Mouse (Mus musculus) forelimb bud, embryonic 11.5 days (tissue): ENCODE data around the gene Amot.

ENCODE experiments used
- DNase-seq: peaks from one replicate; pipeline ENCODE4 v3.0.0-alpha.2; 2012; ENCODE audit warnings: low read depth, low spot score

The Amot gene

DNA sequence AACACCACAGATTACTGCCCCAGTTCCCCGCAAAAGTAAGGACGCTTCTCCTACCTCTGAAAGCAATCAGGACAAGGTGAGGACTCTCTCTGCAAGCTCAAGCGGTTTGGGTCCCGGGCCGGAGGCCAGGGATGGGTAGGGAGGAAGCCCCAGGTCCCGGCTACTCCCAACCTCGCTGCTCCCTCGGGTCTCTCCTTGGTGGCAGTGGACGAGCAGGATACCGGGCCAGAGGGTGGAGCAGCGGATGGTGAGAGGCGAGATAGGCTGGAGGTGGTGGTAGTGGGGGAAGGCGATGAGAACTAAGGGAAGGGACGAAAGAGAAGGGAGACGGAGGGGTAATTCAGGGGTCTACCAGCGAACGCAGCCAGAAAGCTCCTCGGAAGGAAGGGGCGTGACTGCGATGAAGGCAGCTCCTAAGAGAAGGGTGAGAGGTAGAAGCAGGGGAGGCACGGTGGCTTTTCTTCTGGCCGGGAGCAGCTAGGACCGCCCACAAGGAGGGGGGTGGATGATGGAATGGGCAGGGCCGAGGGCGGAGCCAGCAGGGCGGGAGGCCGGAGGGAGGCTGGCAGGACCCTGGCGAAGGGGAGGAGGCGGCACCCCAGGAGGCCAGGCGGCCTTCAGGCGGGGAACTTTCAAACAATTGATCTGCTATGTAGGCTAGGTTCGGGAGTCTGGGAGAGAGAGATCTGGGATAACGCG lies at the start of gene Amot:
TSS of gene Amot (minus strand) at position 465 of the 699 bp plus-strand sequence.
- DNase-seq, result peak; percentile 86

DNA sequence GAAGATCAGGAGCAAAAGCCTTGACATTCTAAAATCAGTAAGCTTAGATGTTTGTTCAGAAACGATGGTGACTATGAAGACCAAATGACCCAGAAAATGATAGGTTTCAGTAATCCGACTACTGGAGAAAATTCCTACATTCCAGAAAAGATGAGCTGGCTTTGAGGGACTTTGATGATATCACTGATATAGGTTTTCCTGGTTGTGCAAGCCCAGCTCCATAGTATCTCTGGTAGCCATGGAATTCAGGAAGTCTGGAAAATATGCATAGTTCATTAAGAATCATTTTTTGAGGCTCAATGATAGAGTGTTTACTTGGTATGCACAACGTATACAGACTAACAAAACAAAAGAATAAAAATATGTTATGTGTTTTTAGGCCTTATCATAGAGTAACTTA lies 40.1 kb upstream of the Amot start:
- no peak for DNase-seq

DNA sequence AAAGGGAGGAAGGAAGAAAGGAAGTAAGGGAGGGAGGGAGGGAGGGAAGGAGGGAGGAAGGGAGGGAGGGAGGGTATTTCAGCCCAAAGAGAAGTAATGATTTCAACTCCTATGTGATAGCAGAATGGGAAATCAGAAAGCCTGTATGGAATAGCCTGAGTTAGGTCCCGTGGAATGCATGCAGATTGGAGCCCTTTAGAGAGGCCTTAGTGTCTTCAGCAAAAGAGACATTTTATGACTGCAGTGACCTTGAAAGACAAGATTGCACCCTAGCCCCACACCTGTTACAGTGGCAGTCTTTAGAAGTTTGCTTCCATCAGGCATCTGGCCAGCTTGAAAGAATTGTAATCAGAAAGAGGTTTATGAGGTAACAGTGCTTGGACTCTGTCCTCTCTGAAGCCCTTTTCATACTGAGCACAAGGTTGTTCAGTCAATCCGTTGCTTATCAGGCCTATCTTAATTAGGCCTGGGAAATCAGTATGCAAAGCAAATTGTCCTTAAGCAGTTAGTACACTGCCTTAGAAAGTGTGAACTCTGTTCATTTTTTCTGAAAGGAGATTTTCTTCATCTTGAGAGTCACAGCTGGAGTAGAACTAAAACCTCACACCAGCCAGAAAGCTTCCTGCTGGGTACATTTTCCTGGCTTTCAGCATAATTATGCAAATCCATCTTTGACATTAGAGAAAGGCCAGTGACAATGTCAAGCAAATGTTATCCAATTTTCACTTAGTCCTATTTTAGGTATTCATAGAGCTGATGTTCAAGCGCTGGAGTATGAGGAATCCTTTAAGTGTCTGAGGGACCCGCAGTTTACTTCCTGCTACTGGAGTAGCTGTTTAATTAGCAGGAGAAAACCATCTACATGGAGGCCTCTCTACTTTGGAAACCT lies 38.9 kb upstream of the Amot start:
- no peak for DNase-seq

DNA sequence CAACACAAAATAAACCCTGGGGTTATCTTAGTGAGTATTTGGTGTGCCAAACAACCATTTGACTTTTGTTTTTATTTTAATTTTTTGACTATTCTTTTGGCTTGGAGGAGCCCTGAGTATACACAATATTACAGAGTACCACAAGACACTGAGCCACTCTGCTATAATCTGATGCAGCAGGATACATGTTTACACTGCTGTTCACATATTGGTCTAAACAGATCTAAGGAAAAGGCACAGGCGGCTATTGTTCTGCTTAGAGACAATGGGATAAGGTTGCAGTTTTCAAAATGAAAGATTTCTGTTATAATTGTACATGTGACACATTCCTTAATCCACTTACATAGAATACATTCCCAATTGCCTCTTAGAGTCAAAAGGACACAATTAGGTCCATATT lies 36.1 kb upstream of the Amot start:
- no peak for DNase-seq

DNA sequence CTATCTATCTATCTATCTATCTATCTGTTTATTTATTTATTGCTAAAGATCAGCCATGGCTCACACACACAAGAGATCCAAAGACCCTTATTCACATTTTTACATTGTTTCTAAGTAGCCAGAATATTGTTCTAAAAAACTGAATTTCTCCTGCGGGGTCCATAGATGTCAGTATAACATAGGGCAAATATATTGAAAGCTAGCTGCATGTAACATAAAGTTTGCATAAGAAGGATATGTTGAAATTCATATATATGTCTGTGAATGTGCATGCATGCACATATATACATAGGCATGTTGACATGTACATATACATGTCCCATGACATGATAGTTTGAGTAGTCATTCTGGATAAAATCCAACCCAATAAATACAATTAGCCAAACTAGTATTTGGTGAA lies 35.3 kb upstream of the Amot start:
- DNase-seq, result no peak

DNA sequence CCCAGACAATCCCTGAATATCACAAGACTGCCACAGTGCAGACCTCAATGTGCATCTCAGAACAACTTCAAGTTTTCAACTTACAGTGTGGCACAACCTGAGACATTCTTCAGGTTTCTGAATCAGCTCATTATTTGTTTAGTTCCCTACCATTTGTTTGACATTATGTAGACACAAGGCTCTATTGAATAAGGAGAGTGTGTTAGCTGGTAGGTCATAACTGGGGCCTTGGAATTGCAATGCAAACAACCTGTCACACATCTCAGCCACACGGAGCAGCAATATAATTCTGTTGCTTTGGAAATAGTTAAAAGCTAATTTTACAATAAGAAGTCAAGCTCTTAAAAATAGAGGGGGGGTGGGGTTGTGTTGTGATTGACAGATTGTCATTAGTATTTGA lies 24.6 kb upstream of the Amot start:
- DNase-seq, result peak; percentile 39

DNA sequence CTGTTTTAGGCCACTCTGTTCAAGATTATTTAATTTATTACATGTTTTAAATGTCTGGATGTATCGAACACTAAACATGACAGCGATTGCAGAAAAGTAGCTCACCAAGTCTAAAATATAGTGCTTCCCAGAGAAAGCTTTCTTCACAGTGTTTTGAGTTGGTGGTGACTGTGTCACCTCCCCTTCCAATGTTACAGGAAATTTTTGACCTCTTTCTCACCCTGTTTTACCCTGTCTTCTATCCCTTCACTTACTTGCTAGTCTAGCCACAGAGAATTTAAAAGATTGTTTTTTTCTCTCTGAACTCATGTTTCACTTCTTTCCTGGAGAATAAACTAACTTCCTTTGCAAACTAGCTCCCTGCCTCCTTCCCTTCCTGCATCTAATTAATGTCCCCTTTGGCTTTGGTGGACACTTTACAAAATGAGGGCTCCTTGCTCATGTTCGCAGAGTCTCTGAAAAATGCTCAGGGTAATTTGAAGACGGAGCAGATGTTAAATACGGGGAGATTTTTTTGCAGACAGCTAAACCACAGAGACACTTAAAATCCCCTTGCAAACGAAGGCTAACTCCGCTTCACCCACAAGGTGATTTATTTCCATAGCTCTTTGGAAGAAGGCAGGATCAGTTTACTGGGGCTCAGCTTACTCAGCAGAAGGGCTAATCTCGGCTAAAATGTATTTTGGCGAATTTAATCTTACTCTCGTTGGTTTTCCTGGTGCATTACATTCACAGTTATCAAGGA lies 11.5 kb upstream of the Amot start:
- DNase-seq, result peak; percentile 24

DNA sequence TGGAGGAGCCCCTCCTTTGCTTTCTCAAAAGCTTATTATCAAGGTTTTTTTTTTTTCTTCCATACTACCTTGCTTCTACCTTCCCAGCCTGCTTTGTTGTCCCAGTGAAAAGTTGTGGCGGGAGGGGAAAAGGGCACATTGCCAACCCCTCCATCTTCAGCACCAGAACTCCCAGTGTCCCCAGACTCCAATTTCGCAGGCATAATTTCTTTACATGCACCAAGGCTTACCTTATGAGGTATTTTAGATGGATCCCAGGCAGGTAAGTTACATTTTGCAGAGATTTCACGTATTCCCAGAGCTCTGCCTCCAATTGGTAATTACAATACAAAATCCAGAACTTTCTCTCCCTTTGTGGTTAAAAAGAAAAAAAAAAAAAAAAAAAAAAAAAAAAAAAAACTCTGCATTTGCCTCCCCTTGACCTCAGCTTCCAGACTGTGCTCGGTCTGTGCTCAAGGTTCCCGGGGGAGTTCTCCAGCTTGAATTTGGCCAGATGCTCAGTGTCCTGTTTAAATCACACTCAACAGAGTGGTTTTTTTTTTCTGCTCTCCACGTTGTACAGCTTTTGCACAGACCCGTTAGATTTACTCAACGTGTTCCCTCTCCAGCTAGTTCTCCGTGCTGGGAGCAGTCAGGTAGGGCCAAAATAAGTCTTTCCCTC lies 10.6 kb upstream of the Amot start:
- DNase-seq, result peak; percentile 49

DNA sequence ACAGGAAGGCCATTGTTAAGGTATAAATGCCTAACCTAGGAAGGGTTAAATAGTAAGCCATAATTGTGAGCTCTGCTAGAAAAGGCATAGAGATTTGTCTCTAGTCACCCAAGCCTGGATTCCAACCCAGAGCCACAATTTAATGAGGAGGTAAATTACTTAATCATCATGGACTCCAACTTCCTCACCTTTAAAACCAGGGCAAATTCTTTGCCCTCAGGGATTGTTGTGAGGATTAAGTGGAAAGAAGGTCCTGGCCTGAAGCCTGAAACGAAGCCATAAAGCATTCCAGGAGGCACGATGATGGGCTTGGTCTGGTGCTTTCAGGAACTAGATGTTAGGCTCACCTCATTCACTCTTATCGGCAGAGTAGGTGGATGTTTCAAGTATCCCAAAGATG lies 5.7 kb upstream of the Amot start:
- DNase-seq, result peak; percentile 37

DNA sequence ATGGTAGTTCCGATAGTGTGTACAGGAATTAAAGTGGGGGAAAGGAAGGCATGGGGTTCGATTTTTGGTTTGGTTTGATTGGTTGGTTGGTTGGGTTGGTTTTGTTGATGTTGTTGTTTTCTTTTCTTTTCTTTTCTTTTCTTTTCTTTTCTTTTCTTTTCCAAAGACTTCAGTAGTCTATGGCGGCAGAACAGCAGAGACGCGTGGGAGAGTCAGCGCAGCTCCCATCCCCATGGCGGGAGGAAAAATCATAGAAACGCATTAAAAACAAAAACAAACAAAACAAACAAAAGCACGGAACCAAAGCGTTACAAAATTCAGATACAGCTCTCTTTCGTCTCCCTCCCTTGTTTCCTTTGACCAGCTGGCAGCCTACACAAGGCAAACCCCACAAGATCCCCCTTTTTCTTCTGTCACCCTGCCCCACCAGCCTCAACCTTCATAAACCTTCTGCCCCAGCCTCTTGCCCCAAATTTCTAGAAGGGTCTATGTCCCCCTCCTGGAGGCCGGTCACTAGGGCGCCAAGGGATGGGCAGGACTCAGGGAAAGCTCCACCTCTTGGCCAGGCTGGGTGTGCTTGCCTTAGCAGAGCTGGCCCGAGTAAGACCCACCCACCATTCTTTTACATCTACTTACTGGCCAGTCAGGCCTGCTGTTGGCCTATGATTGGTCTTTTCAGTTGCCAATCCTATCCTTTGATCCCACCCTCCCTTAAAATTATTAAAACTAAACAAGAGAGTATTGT lies 648 bp upstream of the Amot start:
- peak; percentile 76 for DNase-seq

DNA sequence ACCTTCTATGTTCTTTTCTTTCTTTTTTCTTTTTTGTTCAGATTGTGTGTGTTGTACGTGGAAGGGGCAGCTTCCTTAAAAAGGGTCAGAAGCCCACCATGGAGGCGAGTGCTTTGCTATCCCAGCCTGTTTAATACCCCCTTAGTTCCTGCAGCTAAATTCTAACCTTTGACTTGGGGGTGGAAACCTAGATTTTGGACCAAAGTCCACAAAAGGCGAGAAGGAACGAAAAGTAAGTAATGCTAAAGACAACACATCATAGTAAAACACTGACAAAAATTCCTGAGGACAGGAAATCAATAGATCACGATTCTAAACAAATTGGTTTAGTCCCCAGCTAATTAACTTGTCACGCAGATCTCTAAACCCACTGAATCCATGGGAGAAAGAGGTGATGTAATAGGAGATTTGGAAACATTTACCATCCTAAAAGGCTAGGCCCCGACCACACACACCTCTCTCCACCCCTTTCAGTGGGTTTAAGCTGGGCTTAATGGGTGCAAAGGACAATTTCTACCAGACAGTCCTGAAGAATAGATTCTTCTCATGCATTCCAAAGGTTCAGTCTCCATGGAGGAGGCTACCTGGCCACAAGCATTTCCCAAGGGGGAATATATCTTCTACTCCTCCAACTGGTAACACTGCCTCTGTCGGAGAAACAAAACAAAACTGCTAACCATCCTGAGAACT lies 3.2 kb downstream of the Amot start:
- no peak for DNase-seq

DNA sequence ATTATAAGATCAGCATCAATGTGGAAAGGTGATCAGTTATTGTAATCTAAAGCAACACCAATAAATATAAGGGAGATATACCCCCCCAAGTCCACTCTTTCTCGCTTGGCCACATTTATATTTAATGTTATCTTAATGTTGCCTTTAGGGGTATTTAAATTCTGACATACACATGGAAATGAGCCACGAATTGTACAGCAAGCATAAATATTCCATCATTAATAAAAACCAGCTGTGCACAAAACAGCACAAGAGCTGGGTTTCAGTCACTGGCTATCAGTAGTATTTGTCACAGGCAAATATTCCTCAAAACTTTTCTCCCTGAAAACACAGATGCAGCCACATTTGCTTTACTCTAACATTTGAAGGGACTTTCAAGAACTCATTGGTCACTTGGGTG lies 5.9 kb downstream of the Amot start:
- peak; percentile 6 for DNase-seq

DNA sequence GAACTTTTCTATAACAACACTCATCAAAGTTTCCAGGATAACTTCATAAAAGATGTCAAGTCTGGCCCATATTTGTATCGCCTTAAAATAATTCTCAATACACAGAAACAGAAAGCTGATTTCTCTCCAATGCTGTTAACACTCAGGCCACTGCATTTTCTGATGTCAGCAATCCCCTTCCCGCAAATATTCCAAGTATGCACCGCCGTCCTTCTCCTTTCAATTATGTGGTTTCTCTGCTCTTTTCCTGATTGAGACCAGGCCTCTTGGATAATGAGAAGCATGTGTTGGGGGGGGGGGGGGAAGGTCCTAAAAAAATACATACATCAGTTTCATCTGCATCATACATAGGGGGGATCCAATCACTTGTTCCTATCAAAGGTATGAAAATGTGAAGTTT lies 6.3 kb downstream of the Amot start:
- peak; percentile 63 for DNase-seq

DNA sequence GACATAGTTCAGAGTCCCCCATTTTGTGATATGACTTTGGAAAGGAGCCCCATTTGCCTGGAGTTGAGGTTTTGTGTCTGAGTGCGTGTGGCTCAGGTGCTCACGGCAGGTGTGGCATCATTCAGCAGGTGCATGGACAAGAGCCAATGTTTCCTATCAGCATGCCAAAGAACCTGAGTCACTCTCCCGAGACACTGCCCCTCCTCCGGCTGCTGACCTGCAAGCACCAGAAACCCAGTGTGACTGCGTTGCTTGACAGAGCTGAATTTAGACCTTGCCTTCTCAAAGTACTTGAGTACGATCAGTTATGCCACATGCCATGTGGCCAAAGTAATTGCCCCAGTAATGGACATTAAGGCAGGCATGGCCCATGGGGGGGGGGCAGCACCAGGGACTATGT lies 7.5 kb downstream of the Amot start:
- DNase-seq, result no peak

DNA sequence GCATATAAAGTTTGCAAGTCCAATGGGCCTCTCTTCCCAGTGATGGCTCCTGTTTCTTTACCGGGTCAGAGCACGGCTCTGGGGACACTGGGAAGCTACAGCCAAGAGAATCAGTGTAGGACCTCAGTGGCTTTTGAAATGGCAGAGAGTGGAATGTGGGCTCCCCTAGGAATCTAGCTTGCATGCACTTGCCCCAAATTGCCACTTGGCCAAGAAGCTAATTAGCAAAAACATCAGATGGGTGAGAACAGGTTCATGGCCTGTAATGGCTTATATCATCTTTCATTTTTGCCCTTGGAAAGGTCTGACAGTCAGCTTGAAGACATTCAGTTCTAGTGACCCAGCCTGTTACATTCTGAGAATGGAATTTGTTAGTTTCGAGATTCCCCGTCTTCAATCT lies 9.6 kb downstream of the Amot start:
- no peak for DNase-seq

DNA sequence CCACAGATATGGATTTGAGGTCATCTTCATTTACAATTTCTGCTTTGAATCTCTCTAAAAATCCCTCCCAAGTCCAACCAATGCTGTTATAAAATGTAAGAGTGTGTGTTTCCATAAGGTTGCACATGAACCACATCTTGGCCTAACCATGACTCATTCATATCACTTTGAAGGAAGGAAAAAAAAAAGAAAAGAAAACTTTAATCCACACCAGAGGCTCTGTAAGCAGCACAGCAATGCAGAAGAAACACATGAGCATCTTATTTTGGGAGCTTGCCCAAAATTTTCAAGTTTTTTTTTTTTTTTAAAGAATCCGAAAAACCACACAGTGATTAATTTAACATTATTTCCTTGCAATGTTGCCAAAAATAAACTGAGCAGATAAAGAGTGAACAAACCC lies 14.2 kb downstream of the Amot start:
- no peak for DNase-seq

DNA sequence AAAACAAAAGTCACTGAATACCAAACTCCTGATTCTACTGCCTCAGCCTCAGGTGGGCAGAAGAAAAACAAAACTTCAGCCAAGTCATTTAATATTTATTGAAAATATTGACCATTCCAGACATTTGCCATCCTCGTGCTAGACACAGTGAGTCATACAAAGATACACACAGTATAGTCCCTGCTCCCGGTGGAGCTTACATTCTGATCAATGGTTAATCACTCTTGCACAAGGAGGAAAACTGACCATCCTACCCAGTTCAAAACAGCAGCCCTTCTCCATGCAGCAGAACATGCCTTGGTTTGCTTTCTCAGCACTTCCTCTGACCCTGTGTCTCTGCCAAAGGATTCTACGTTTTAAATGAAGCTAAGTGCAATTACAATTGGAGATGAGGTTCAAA lies 14.6 kb downstream of the Amot start:
- no peak for DNase-seq

DNA sequence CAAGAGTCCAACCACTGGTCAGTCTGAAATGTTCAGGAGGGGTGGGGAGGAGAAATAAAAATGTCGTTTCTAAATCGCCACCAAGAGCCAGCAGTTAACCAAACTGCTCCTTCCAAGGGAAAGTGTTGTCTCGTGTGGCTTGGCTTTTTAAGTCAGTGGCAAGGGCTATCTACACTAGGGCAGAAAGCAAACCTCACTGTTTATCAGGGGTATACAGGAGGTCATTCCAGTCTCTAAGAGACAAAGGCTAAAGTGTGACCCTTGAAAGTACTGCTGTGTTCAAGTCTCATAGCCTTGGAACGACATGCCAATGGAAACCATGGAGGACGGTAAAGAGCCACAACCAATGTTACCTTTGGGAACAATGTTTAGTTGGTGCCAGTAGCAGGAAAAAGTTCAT lies 15.0 kb downstream of the Amot start:
- no peak for DNase-seq

DNA sequence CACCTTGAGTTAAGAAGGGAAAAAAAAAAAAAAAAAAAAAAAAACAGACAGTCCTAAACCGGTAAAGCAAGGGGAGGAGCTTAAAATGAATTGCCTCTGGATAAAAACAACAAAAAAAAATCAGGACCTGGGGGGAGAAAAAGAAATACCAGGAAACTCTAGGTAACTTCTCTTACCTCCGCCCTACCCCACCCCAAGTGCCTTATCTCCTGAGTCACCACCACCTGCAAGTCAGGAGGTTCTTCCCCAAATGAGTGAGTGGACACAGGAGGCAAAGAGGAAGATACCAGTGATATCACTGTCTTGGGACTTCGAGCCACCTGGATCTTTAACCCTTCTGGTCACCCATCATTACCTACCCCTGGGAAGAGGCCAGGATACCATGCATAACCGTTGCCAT lies 19.5 kb downstream of the Amot start:
- DNase-seq, result no peak

DNA sequence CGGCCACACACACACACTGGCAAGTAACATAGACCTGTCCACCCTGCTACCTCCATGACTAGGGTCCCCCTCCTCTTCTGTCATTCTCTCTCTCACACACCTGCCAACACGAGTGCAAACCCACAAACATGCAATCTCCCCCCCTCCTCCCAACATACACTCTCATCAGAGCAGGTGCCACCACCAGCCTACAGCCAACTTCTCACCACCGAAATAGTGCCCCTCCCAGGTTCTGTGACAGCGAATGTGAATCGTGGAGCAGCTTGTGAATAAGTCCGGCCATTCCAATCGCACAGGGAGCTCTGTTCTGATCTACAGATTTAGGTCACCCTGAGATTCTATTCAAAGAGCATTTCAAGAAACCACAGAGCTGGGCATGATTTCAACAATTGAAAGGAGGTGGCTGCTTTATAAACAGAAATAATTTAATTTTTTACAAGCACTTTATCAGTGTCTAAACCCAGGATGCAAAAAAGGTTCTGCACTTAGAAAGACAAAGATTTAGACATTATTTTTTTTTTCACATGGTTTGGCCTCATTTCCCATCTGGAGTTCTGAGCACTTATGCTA lies 21.4 kb downstream of the Amot start:
- DNase-seq, result no peak
